Mouse (Mus musculus): ENCODE measurements at regions not wholly inside any gene's neighbourhood (a gene's known extent, or its start where the extent isn't known, plus 50 kb on each side); places are given as distances from the start of the nearest gene placed in this dataset.

DNA sequence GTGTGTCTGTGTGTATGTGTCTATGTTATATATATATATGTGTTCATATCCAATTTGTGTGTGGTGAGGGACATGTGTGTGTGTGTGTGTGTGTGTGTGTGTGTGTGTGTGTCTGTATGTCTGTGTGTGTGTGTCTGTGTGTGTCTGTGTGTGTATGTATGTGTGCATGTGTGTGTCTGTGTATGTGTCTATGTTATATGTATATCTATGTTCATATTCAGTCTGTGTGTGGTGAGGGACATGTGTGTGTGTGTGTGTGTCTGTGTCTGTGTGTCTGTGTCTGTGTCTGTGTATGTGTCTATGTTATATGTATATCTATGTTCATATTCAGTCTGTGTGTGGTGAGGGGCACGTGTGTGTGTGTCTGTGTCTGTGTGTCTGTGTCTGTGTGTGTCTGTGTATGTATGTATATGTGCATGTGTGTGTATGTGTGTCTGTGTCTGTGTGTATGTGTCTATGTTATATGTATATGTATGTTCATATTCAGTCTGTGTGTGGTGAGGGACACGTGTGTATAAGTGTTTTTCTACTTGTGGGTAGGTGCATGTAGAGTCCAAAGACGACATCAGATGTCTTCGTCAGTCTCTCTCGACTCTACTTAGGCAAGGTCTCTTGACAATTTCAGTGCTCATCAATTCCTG, 370.5 kb upstream of the Slc7a11 start:
- intact Hi-C loops (cut with DNase I) = no loop called here
- no peak for DNase-seq (ENCODE audit: low spot score)

DNA sequence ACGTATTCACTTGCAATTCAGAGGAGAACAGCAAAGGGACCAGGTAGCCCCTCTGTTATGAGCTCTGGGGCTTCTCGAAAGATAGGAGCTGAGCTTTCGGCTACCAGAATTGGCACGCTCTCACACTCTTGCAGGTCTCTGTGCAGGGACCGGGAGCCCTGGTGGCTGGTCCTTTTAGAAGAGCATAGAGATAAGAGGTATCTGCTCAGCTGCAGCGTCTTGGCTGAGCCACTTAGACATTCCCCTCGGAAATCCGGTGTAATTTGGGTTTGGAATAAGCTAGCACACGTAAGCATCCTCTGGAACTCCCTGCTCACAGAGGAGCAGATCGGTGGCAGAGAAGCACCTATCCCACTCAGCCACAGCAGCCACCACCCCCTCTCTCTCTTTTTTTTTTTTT, 372.3 kb upstream of the Slc7a11 start:
- no peak for DNase-seq (ENCODE audit: low spot score)
- intact Hi-C loops (cut with DNase I) = no loop called here

DNA sequence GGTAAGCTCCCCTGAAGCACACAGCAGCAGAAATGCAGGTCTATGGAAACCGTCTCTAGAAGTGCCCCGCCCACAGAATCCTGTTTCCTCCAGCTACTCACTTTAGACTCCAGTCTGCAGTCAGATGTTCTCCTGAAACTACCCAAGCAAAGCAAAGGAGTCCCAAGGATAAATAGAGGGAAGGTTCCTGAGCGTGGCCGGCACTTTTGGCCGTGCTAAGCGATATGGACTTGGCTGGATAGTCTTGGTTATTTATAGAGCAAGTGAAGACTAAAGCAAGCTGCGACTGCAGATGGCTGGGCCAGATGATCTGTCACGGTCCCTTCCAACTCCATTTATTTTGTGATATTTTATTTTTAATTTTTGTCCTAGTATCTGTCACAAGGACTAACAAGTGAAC, 373.1 kb upstream of the Slc7a11 start:
- DNase-seq (ENCODE audit: low spot score) = no peak
- intact Hi-C loops (cut with DNase I) = no loop called here

- DNase-seq (ENCODE audit: low spot score) = no peak
- intact Hi-C loops (cut with DNase I) = no loop called here
These were observed 373.9 kb upstream of the Slc7a11 start for GRCm38 (mm10) chr3:50817361-50817760.

DNA sequence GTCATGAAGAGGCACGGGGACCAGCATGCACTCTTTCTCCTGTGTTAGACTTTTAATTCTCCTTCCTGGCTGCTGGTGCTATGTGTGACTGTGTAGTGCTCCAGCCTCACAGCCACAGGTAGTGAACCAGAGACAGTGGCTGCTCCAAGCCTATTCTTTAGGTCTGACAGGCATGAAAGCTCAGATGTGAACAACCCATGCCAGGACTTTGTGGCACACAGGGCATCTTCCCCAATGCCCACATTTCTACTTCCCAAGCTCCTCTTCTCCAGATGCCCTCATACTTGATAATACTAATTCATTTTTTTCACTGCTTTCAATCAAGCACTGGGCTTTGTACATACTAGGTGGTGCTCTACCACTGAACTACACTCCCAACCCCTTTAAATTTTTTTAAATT, 377.4 kb upstream of the Slc7a11 start:
- no peak for DNase-seq (ENCODE audit: low spot score)
- intact Hi-C loops (cut with DNase I) = no loop called here

GRCm38 (mm10) chr3:50825534-50826423, 382.4 kb upstream of the Slc7a11 start:
- no peak for DNase-seq (ENCODE audit: low spot score)
- intact Hi-C loops (cut with DNase I) = no loop called here

DNA sequence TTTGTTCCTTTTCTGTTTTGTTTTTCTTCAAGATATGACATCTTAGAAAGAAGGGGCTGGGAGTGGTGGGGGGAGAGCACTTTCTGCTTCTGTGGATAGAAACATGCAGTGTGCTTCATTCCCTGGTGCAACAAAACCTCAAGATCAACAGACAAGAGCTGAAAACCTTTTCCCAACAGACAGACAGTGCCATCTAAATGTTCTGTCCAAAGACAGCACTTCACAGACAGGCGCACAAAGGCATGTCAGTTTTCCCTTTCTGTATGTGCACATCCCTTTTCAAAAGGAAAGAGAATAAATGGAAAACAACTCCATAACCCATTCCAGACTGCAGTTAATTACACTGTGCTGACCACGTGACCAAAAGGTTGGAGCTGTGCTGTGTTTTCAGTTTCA, 383.0 kb upstream of the Slc7a11 start:
- intact Hi-C loops (cut with DNase I) = no loop called here

DNA sequence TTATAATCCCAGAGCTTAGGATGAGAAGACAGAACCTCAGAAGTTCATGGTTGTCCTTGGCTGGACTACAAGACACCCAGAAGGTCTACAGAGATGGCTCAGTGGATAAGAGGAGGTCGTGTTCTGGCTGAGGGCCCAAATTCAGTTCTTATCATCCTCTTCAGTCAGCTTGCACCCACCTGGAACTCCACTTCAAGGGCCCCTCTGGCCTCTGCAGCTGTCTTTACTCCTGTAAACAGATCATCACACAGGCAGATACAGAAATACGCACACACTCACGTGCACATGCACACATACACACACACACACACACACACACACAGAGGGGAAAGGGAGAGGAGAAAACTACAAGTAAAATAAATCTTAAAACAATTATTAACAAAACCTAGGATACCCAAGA, 385.8 kb upstream of the Slc7a11 start:
- DNase-seq (ENCODE audit: low spot score) = no peak
- intact Hi-C loops (cut with DNase I) = no loop called here

More for the DNA sequence above, 383.0 kb upstream of the Slc7a11 start:
- DNase-seq (ENCODE audit: low spot score) = no peak

GRCm38 (mm10) chr3:50830446-50830845, 387.0 kb upstream of the Slc7a11 start:
- no peak for DNase-seq (ENCODE audit: low spot score)
- intact Hi-C loops (cut with DNase I) = no loop called here

DNA sequence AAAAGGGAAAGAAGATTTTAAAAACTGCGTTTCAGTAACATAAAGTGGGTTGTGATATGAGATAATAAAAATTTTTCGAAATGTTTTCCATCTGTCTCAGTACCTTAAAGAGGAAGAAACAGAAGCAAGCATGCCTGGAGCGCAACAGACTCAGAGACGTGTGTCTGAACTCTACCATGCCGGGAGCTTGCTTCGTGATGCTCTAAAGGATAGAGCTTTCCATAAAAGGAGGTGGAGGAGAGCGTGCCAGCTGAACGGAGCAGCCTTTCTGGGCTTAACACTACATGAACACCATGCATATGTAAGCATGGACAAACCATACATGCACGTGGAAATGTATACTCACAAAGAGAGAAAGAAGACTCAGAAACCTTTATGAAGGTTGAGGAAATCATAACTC, 387.5 kb upstream of the Slc7a11 start:
- intact Hi-C loops (cut with DNase I) = no loop called here
- DNase-seq (ENCODE audit: low spot score) = no peak

- DNase-seq (ENCODE audit: low spot score) = no peak
- intact Hi-C loops (cut with DNase I) = no loop called here
These were observed 382.0 kb upstream of the Noct start for GRCm38 (mm10) chr3:50842216-50842615.

GRCm38 (mm10) chr3:50844835-50845301, 379.4 kb upstream of the Noct start:
- intact Hi-C loops (cut with DNase I) = no loop called here
- no peak for DNase-seq (ENCODE audit: low spot score)

DNA sequence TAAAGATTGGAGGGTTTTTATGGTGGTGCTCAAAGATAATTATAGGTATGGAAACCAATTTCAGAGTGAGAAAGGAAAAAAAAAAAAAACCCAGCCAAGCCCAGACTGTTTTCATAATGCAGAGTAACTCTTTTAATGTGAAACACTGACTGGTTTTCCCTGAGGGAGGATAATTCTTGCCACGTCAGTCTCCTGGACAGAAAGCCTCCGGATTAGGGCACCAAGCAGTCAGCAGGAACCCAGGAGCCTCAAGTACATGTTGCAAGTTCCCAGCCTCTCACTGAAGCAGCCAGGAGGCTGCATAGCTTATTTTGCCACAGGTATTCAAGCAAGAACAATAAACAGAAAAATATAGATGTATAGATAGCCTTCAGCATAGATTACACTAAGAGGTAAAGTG, 378.9 kb upstream of the Noct start:
- DNase-seq (ENCODE audit: low spot score) = no peak
- intact Hi-C loops (cut with DNase I) = no loop called here

GRCm38 (mm10) chr3:50848528-50848927, 375.7 kb upstream of the Noct start:
- DNase-seq (ENCODE audit: low spot score) = no peak
- intact Hi-C loops (cut with DNase I) = no loop called here

DNA sequence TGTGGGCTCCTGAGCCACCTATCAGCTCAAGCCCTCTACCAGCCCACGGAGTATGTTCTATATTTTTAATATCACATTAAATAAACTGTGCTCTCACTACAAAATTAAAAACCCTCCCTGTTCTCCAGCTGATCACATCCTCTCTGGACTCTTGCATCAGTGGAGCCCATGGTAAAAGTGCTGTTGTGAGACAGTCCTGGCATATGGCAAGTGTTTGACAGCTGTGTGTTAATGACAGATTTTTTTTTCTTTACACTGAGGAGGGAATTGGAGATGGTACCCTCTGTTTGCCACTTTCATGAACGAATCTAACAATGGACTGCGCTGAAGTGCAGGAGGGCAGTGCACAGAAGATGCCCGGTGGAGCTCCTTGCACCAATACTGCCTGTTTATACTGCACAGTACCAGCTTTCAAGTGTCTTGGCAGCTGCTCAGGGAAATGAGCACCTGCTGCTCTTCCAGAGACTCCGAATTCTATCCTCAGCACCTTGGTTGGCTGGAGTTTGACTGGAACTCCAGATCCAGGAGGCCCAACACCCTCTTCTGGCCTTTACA, 373.1 kb upstream of the Noct start:
- intact Hi-C loops (cut with DNase I) = no loop called here
- DNase-seq (ENCODE audit: low spot score) = no peak

DNA sequence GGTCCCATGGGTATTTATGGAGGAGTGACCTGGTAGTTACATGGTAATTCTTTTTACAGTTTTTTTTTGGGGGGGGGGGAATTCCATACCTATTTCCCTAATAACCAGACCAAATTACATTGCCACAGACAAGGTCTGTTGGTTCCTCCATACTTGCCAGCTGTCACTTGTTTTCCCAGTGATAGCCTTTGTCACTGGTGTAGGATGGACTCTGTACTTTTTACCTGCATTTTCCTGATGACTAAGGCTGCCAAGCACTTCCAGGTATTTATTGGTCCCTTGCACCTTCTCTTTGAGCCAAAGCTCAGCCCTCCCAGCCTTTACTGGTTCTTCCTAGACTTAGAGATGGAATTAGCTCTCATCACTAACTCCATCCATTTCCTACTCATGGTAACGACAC, 357.1 kb upstream of the Noct start:
- intact Hi-C loops (cut with DNase I) = no loop called here

DNA sequence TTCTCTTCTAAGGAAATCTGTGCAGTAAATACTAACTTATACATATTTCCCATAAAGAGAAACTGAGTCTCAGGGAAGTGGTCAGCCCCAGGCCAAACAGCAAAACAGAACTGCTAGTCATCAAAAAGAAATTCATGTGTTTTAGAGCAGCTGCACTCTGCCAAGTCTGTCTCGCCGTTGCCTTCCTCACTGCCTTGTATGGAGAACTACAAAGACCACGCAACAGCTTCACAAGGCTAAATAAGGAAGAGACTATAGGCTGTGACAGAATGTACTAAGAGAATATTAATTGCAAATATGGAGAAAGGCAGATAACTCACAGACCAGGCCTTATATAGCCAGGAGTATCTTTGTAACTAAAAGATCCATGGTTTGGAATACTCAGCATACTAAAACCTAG, 355.0 kb upstream of the Noct start:
- intact Hi-C loops (cut with DNase I) = no loop called here
- no peak for DNase-seq (ENCODE audit: low spot score)

More for the DNA sequence above, 357.1 kb upstream of the Noct start:
- DNase-seq (ENCODE audit: low spot score) = no peak

- intact Hi-C loops (cut with DNase I) = no loop called here
- DNase-seq (ENCODE audit: low spot score) = no peak
These were observed 345.2 kb upstream of the Noct start for GRCm38 (mm10) chr3:50879050-50879449.

- intact Hi-C loops (cut with DNase I) = no loop called here
- DNase-seq (ENCODE audit: low spot score) = no peak
These were observed 344.7 kb upstream of the Noct start for GRCm38 (mm10) chr3:50879595-50879994.

DNA sequence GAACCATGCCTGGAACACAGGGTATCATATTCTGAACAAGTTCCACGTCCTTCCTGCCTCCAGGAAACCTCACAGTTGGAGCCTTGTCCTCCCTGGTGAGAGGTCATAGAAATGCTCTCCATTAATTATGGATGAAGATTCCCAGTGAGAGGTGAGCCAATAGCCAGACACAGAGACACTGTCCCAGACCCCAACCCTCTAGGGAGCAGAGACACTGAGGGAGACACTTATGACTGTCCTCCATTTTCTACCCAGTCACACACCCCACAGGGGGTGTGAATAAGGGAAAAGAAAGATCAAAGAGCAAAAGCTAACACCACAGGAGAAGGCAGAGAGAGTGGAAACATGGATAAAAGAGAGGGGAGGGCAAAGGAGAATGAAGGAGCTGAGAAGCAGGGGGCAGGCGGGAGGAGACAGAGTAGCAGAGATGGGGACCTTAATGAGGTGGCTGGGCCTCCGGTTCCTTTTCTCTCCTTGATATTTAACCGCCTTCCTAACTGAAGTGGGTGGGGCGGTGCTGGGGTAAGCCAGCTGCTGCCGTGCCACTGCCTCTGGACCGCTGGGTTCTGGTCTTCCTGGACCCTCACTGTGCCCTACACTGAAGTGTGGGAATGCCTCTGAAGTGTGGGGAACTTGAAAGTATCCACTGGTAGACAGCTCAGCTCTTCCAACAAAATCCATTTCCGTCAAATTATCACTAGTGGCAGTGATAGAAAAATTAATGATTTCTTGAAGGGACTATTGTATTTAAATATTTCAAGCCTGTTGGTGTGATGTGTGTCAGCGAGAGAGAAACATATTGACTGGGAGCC, 342.6 kb upstream of the Noct start:
- DNase-seq (ENCODE audit: low spot score) = no peak
- intact Hi-C loops (cut with DNase I) = no loop called here
